Comparison of ENCODE assay signal across 8 mouse cellular contexts in the genomic region with DNA sequence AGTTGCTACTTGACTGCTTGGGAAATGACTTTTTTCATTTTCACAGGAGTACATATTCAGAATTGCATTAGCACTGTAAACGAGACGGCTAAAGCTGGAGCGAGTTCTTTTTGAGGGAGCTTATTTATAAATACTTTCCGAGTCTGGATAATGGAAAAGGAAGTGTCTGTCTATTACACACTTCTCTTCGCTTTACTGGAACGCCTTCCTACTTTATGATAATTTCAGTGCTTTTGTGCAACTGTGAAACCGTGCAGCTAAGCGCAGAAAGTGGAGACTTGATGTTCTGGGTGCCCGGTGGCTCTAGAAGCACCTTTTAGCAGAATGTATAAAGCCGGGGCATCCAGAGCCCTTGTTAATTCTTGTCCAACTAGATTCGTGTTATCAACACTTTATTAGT. TPM values are rescaled to one million over a fixed set of nuclear protein-coding genes. Genes with fewer than 3 reads are reported as not detected.
DNase-seq lines count a peak whose midpoint lies in the region; ATAC-seq and TF ChIP-seq lines count a peak whose summit lies in the region.

No protein-coding gene starts in this region.

- peak overlapping the region; percentile 83 for H3K4me2 ChIP-seq in liver, embryonic 13.5 days

- H3K4me1 ChIP-seq in cerebellum, adult 2 months (ENCODE audit: control insufficient read depth, insufficient read depth, low read length) = no peaks in the 10 kb centered on the region; the same call in 1 of the 2 replicates
- peaks cover 53% of the 10 kb centered on the region for H3K4me1 ChIP-seq in megakaryocyte, embryonic 14.5 days
- peaks cover 61% of the 10 kb centered on the region for H3K4me1 ChIP-seq in liver, embryonic 13.5 days (replicated peaks)

- no peaks in the 10 kb centered on the region for H3K9me3 ChIP-seq in megakaryocyte, embryonic 14.5 days
- H3K9me3 ChIP-seq in liver, embryonic 13.5 days (replicated peaks) = no peaks in the 10 kb centered on the region

- no peaks in the 10 kb centered on the region for H3K27me3 ChIP-seq in cerebellum, adult 2 months (ENCODE audit: control insufficient read depth, insufficient read depth, low read length)
- H3K27me3 ChIP-seq in megakaryocyte, embryonic 14.5 days (replicated peaks) = no peaks in the 10 kb centered on the region
- no peaks in the 10 kb centered on the region for H3K27me3 ChIP-seq in liver, embryonic 13.5 days

- no peak for DNase-seq in cerebellum, adult 2 months
- no peak for DNase-seq in cerebellum, adult 18-20 months
- DNase-seq in liver, embryonic 13.5 days = no peak
- no peak for DNase-seq in cerebellum, postnatal 36 days
- no peak for DNase-seq in embryo, embryonic 10.5 days (ENCODE audit: low spot score)
- DNase-seq in ovary, postnatal 36 days (ENCODE audit: low spot score) = no peak

- ATAC-seq in megakaryocyte, adult 5-6 weeks (ENCODE audit: poor library complexity, severe bottlenecking) = no peak
- no peak for ATAC-seq in liver, embryonic 13.5 days (ENCODE audit: low read depth)

- no peak for TF ChIP-seq CTCF in cerebellum, adult 2 months (IDR thresholded peaks at IDR 0.05; ENCODE audit: borderline replicate concordance, insufficient read depth, low read depth, low read length)

- peaks cover 18% of the 10 kb centered on the region for H3K36me3 ChIP-seq in megakaryocyte, embryonic 14.5 days (replicated peaks; ENCODE audit: low read length)
- peaks cover 15% of the 10 kb centered on the region for H3K36me3 ChIP-seq in liver, embryonic 13.5 days

- WGBS in cerebellum, adult 2 months = 27% methylated on average over 11 of the region's 11 CpGs
- 52% methylated on average over 11 of the region's 11 CpGs for WGBS in liver, embryonic 13.5 days (ENCODE audit: insufficient replicate concordance)

- H3K27ac ChIP-seq in cerebellum, adult 2 months (ENCODE audit: insufficient read depth, low read length) = no peak overlapping the region
- H3K27ac ChIP-seq in liver, embryonic 13.5 days = peak overlapping the region; percentile 92

- peak overlapping the region; percentile 78 for H3K4me3 ChIP-seq in cerebellum, adult 2 months (replicated peaks; ENCODE audit: insufficient read depth, low read depth, low read length)
- H3K4me3 ChIP-seq in megakaryocyte, embryonic 14.5 days (replicated peaks) = peak overlapping the region; percentile 100
- peak overlapping the region; percentile 91 for H3K4me3 ChIP-seq in liver, embryonic 13.5 days (replicated peaks)

- TF ChIP-seq POLR2A in cerebellum, adult 2 months (IDR thresholded peaks at IDR 0.05; ENCODE audit: borderline replicate concordance, insufficient read depth, low read length) = no peak

- peak overlapping the region; percentile 95 for H3K9ac ChIP-seq in liver, embryonic 13.5 days

RNA-seq across cellular contexts. Expression of gene Cdk8, which starts 1.8 kb away (rescaled TPM):
- 35.3 and 37.5 TPM in 2 replicates for polyA plus RNA-seq in cerebellum, adult 2 months (2012; rRNA removed)
- 6.7 and 13.7 TPM in 2 replicates for polyA plus RNA-seq in megakaryocyte, embryonic 14.5 days (2012; ENCODE audit: insufficient read depth, low replicate concordance)
- total RNA-seq in megakaryocyte, adult 5-6 weeks (2015) = 25.3 and 31.1 TPM in 2 replicates
- total RNA-seq in megakaryocyte, adult 5-6 weeks (2017) = 23.3 and 24.0 TPM in 2 replicates
- 19.9 and 20.4 TPM in 2 replicates for polyA plus RNA-seq in liver, embryonic 13.5 days (2015; fragmentation: Nextera tagmentation; extraction: Ambion mirVana)

RNA-seq across cellular contexts. Expression of gene Rnf6, which starts 11.5 kb away (rescaled TPM):
- polyA plus RNA-seq in cerebellum, adult 2 months (2012; rRNA removed) = 67.0 and 68.4 TPM in 2 replicates
- polyA plus RNA-seq in megakaryocyte, embryonic 14.5 days (2012; ENCODE audit: insufficient read depth, low replicate concordance) = 8.2 and 8.3 TPM in 2 replicates
- 23.3 and 24.6 TPM in 2 replicates for total RNA-seq in megakaryocyte, adult 5-6 weeks (2015)
- total RNA-seq in megakaryocyte, adult 5-6 weeks (2017) = 43.2 and 46.4 TPM in 2 replicates
- 21.3 and 28.2 TPM in 2 replicates for polyA plus RNA-seq in liver, embryonic 13.5 days (2015; fragmentation: Nextera tagmentation; extraction: Ambion mirVana)

RNA-seq across cellular contexts. Expression of gene 1700001J03Rik, which starts 47.7 kb away (rescaled TPM):
- polyA plus RNA-seq in cerebellum, adult 2 months (2012; rRNA removed) = 2.2 and 2.8 TPM in 2 replicates
- polyA plus RNA-seq in megakaryocyte, embryonic 14.5 days (2012; ENCODE audit: insufficient read depth, low replicate concordance) = not detected in 2 replicates
- 0.80 TPM in 1 of 2 replicates, not detected in the other for total RNA-seq in megakaryocyte, adult 5-6 weeks (2015)
- not detected in 2 replicates for total RNA-seq in megakaryocyte, adult 5-6 weeks (2017)
- polyA plus RNA-seq in liver, embryonic 13.5 days (2015; fragmentation: Nextera tagmentation; extraction: Ambion mirVana) = not detected in 2 replicates
